Mouse (Mus musculus): ENCODE data around the gene Rbm4.

GRCm38 (mm10) chr19:4811063-4811908 is 17.6 kb upstream of the Rbm4 start, which contains the start of the genes Gm21992 and Rbm14:
- TF ChIP-seq POLR2A (IDR thresholded peaks at IDR 0.05; ENCODE audit: borderline replicate concordance, extremely low read depth, insufficient read depth, insufficient read length, poor library complexity, severe bottlenecking), result peak; percentile 59; the same call in 1 of the 2 replicates
- no peak for TF ChIP-seq CTCF (IDR thresholded peaks at IDR 0.05; ENCODE audit: borderline replicate concordance, extremely low read depth, insufficient read depth, insufficient read length)

Data from brain, embryonic 14.5 days (tissue).